Mouse (Mus musculus) heart, adult 18-20 months (tissue): ENCODE measurements around the gene Gm4756. TPM values are rescaled to one million over a fixed set of nuclear protein-coding genes. Genes with fewer than 3 reads are reported as not detected.

Source experiments
- total RNA-seq, 2 experiments: library from RNA; stranded (reverse); gene quantifications; 2 replicates each; pipeline ENCODE4 v1.2.3; 2021

The Gm4756 gene
- total RNA-seq, 2 experiments from 2014 or later: not detected

Other genes with a start within 250 kb of the Gm4756 start
- 1 to 10 TPM; 2.8 to 4.6 TPM for gene Rtn1, start 240.6 kb downstream of the Gm4756 start, total RNA-seq
- gene Lrrc9, start 207.8 kb downstream of the Gm4756 start, total RNA-seq: under 1 TPM; 0.08 to 0.47 TPM
- 1 to 10 TPM; 3.4 to 3.7 TPM for gene Pcnx4, start 113.3 kb downstream of the Gm4756 start, total RNA-seq
- gene Dhrs7, start 15.2 kb upstream of the Gm4756 start, total RNA-seq: 10 to 100 TPM; 61.7 to 74.5 TPM
- gene Ppm1a, start 107.8 kb upstream of the Gm4756 start, total RNA-seq: 100 to 1,000 TPM; 252 to 254 TPM